Mouse (Mus musculus) midbrain, embryonic 15.5 days (tissue): ENCODE data around the gene Atg2a. TPM values are rescaled to one million over a fixed set of nuclear protein-coding genes. Genes with fewer than 3 reads are reported as not detected.

Experiments
- ATAC-seq: fragments of 200-750 bp; cut with Nextera tagmentation; replicated peaks from 2 replicates; pipeline ENCODE4 v1.8.0; 2017; ENCODE audit warnings: moderate TSS enrichment
- H3K27ac ChIP-seq: fragments of 300-500 bp; sonication (generic); 2 replicates; pipeline ENCODE4 v1.5.1; 2015; ENCODE audit warnings: mild to moderate bottlenecking, inconsistent platforms
- H3K27me3 ChIP-seq: fragments of 300-500 bp; sonication (generic); replicated peaks from 2 replicates; pipeline ENCODE4 v1.6.1; 2015; ENCODE audit warnings: inconsistent platforms
- H3K36me3 ChIP-seq: fragments of 300-500 bp; sonication (generic); replicated peaks from 2 replicates; pipeline ENCODE4 v1.6.1; 2015; ENCODE audit warnings: inconsistent platforms
- H3K4me1 ChIP-seq: fragments of 300-500 bp; sonication (generic); 2 replicates; pipeline ENCODE4 v1.6.1; 2015; ENCODE audit warnings: inconsistent platforms
- H3K4me2 ChIP-seq: fragments of 300-500 bp; sonication (generic); 2 replicates; pipeline ENCODE4 v1.6.1; 2015; ENCODE audit warnings: inconsistent platforms, mild to moderate bottlenecking, moderate library complexity
- H3K4me3 ChIP-seq: fragments of 300-500 bp; sonication (generic); 2 replicates; pipeline ENCODE4 v1.5.1; 2015; ENCODE audit warnings: mild to moderate bottlenecking, inconsistent platforms
- H3K9ac ChIP-seq: fragments of 300-500 bp; sonication (generic); 2 replicates; pipeline ENCODE4 v1.6.1; 2015; ENCODE audit warnings: mild to moderate bottlenecking, inconsistent platforms
- H3K9me3 ChIP-seq: fragments of 300-500 bp; sonication (generic); 2 replicates; pipeline ENCODE4 v1.6.1; 2016; ENCODE audit warnings: inconsistent platforms
- WGBS: fragments of 180-500 bp; shearing (Covaris S2); methylation state at CpG from one replicate; pipeline ENCODE4 v1.1.7; 2015; ENCODE audit warnings: mixed read lengths; 5-methylcytosine and 5-hydroxymethylcytosine counted together
- polyA plus RNA-seq: library from polyadenylated mRNA; unstranded; fragments of >200 nt; fragmentation: Nextera tagmentation; extraction: Ambion mirVana; gene quantifications from 2 replicates; pipeline ENCODE4 v1.2.1, GENCODE M21; 2015

The Atg2a gene
- polyA plus RNA-seq, 1 experiment from 2014 or later = 16.4 TPM

DNA sequence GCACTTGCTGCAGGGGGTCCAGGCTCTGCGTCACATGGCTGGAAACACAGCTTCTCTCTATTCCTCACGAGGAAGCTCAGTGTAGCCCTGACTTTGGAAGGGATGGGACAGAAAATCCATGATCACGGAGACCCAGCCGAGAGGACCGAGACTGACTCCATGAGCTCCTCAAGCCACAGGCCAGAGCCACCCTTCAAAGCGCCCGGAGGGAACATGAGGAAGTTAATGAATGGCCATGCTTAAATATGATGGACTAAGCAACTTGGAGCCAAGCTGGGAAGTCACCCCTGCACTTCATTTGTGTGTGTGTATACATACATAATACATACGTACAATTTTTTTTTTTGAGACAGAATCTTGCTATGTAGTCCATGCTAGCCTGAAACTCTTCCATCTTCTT is 29.7 kb downstream of the Atg2a start:
- Histone ChIP-seq H3K27ac (no peak overlapping the region), H3K9me3 (no peaks in the 10 kb centered on the region), H3K4me3 (no peak overlapping the region), H3K4me1 (peaks cover 7% of the 10 kb centered on the region), H3K27me3 (no peaks in the 10 kb centered on the region), H3K9ac (no peak overlapping the region), H3K4me2 (no peak overlapping the region), H3K36me3 (no peaks in the 10 kb centered on the region)
- 28% methylated on average over 8 of the region's 8 CpGs for WGBS
- ATAC-seq = no peak

DNA sequence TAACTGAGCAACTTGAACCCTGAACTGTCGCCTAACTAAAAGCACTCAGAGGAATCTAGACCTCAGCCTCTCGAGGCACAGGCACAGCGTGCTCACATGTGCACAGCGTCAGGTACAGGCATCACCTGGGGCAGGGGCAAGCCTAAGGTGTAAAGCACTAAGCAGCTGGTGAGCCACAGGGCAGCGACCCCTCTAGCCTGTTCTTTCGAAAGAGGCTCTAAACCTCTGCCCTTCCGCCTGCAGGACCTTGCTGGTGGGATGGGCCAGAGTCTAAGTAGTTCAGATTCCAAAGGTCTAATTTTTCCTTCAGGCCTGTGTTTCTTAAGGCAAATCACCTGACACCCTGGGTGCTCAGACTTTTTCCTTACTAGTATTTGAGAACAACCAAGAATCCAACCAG is 30.6 kb downstream of the Atg2a start:
- H3K9me3 ChIP-seq = no peaks in the 10 kb centered on the region
- peaks cover 8% of the 10 kb centered on the region for H3K4me1 ChIP-seq
- no peak for ATAC-seq
- 72% methylated on average over 7 of the region's 7 CpGs for WGBS
- H3K4me2 ChIP-seq = no peak overlapping the region
- H3K27me3 ChIP-seq = no peaks in the 10 kb centered on the region
- no peak overlapping the region for H3K9ac ChIP-seq
- H3K4me3 ChIP-seq = no peak overlapping the region
- no peaks in the 10 kb centered on the region for H3K36me3 ChIP-seq
- no peak overlapping the region for H3K27ac ChIP-seq

DNA sequence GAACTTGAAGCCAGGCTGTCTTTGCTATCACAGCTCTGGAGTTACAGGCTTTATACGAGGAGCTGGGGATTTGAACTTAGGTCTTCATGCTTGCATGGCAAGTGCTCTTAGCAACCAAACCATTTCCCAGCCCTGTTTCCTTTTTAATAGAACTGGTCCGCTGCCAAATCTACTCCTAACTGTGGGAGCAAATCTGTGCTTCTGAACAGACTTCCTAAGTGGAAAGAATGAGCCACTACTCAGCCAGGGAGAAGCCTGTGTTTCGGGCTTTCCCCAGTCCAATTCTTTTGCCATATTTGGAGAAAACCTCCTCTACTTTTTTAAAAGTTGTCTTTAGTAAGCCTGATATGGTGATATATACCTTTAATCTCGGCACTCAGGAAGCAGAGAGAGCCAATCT is 31.3 kb downstream of the Atg2a start:
- Histone ChIP-seq H3K9me3 (no peaks in the 10 kb centered on the region), H3K4me3 (no peak overlapping the region), H3K27ac (no peak overlapping the region), H3K9ac (no peak overlapping the region), H3K27me3 (no peaks in the 10 kb centered on the region), H3K36me3 (no peaks in the 10 kb centered on the region), H3K4me2 (no peak overlapping the region), H3K4me1 (peaks cover 11% of the 10 kb centered on the region)
- ATAC-seq = no peak
- 88% methylated on average over 4 of the region's 4 CpGs for WGBS

DNA sequence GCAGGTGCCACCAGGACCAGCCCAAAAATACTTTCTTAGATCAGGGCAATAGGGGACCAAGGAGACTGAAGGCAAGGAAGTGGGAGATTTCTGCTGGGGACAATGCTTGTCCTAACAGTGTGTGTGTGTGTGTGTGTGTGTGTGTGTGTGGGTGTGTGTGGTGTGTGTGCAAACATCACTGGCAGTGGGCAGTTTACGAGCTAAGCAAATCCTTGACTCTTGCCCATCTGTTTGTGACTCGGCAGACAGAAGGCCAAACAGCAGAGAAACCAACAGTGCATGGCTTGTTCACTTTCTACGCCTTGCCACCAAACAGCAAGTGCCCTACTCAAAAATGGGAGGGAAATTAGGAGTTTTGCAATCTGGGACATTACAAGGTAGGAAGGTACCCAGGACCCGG is 32.1 kb downstream of the Atg2a start:
- H3K36me3 ChIP-seq = no peaks in the 10 kb centered on the region
- no peak overlapping the region for H3K4me3 ChIP-seq
- H3K27ac ChIP-seq = no peak overlapping the region
- no peak overlapping the region for H3K4me2 ChIP-seq
- peaks cover 19% of the 10 kb centered on the region for H3K4me1 ChIP-seq
- H3K9me3 ChIP-seq = no peaks in the 10 kb centered on the region
- no peak for ATAC-seq
- H3K9ac ChIP-seq = no peak overlapping the region
- H3K27me3 ChIP-seq = no peaks in the 10 kb centered on the region
- 88% methylated on average over 4 of the region's 4 CpGs for WGBS

DNA sequence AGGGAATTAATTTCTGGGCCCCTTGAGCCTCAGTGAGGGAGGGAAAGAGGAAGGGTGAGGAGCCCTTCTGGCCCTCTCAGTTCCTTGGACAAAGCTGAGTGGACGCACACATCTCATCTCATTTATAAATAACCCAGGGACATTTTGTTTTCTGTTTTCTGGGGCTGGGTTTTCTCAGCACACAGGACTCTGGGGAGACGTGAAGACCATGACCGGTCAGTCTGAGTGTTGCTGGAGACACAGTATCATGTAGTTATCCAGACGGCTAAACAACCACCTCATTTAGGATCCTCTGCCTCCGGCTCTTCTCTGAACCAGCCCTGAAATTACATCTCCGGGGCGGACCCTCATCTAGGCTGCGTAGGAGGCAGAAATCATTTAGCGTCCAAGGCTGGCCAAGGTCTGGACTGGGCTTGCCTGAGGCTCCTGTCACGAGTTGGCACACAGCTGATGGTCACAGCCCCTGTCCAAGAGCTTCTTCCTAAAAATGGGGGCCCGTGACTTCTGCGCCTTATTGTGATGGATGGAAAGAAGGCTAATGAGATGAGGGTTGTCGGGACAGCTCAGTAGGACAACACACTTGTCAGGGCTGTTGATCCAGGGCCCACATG is 32.6 kb downstream of the Atg2a start:
- WGBS = 91% methylated on average over 13 of the region's 13 CpGs
- no peaks in the 10 kb centered on the region for H3K9me3 ChIP-seq
- no peak for ATAC-seq
- H3K4me3 ChIP-seq = no peak overlapping the region
- no peaks in the 10 kb centered on the region for H3K36me3 ChIP-seq
- no peak overlapping the region for H3K4me2 ChIP-seq
- no peak overlapping the region for H3K27ac ChIP-seq
- peaks cover 24% of the 10 kb centered on the region for H3K4me1 ChIP-seq
- no peak overlapping the region for H3K9ac ChIP-seq
- H3K27me3 ChIP-seq = no peaks in the 10 kb centered on the region

DNA sequence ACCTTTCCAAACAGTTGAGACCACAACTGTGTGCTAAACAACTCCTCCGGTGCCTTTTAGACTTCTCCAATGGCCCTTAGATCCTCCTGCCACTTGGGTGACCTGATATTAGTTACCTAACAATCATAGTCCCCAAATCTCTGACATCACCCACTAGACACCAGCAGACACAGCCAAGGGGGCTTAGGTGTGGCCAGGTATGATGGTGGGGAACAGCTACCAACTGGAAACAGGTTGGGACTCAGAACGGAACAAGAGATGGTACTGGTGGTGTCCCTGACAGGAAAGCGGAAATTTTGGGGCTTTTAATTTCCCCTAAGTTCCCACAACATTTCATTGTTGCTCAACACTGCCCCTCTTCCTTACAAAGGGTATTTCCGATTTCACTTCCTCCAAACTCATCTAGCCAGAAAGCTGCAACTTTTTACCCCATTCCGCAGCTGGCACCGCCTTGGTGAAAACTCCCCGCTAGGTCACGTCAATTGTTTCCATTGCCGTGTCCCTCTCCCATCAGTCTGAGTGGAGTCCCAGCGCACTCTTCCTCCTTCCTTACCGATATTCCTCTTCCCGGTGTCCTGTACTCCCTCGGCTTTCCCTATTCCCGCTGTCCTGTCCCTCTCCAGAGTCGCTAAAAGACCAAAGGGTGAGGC is 34.4 kb downstream of the Atg2a start:
- H3K27me3 ChIP-seq = no peaks in the 10 kb centered on the region
- no peak; the same call in 1 of the 2 replicates for ATAC-seq
- H3K4me2 ChIP-seq = peak overlapping the region; percentile 97
- H3K4me3 ChIP-seq = peak overlapping the region; percentile 84
- 8% methylated on average over 15 of the region's 15 CpGs for WGBS
- H3K9me3 ChIP-seq = no peaks in the 10 kb centered on the region
- H3K9ac ChIP-seq = peak overlapping the region; percentile 61
- peaks cover 41% of the 10 kb centered on the region for H3K4me1 ChIP-seq
- peak overlapping the region; percentile 82 for H3K27ac ChIP-seq
- no peaks in the 10 kb centered on the region for H3K36me3 ChIP-seq

DNA sequence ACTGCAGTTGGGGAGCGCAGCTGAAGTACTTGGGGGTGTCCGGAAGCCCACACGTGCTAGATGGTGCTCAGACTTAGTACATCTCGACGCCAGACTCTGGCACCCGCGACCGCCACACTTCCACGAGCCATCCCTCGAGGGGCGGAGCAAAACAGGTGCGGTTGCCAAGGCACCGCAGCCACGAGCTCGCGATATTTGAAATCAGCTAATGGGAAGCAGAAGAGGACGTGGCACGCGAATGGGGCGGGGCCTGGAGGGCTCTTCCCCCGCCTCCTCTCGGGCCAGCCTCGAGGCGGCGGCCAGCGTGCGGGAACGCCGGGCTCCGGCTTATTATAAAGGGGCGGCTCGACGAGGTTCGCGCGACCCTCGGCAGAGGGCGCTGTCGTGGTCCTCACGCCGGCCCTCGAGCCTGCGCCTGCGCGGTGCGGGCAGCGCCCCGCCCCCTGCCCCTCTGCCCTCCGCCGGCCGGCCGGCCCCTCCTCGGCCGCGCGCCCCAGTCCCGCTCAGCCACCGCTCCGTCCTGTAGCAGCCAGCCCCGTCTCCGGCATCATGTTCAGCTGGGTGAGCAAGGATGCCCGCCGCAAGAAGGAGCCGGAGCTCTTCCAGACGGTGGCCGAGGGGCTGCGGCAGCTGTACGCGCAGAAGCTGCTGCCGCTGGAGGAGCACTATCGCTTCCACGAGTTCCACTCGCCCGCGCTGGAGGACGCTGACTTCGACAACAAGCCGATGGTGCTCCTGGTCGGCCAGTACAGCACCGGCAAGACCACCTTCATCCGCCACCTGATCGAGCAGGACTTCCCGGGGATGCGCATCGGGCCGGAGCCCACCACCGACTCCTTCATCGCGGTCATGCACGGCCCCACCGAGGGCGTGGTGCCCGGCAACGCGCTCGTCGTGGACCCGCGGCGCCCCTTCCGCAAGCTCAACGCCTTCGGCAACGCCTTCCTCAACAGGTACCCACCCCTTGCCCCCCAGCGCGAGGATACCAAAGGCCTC is 35.3 kb downstream of the Atg2a start, which contains the start of gene Ehd1:
TSS of gene Ehd1 (plus strand) at position 300 of the 996 bp plus-strand sequence.
- Histone ChIP-seq H3K9me3 (no peaks in the 10 kb centered on the region), H3K27ac (peak within 1 kb of the TSS; percentile 82), H3K4me2 (peak within 1 kb of the TSS; percentile 97), H3K27me3 (no peaks in the 10 kb centered on the region), H3K36me3 (peaks cover 7% of the 10 kb centered on the region; the same call in 1 of the 2 replicates), H3K4me1 (peaks cover 42% of the 10 kb centered on the region), H3K4me3 (peak within 1 kb of the TSS; percentile 84), H3K9ac (peak within 1 kb of the TSS; percentile 63)
- peak; percentile 96 for ATAC-seq
- under 1% methylated on average over 102 of the region's 106 CpGs for WGBS

DNA sequence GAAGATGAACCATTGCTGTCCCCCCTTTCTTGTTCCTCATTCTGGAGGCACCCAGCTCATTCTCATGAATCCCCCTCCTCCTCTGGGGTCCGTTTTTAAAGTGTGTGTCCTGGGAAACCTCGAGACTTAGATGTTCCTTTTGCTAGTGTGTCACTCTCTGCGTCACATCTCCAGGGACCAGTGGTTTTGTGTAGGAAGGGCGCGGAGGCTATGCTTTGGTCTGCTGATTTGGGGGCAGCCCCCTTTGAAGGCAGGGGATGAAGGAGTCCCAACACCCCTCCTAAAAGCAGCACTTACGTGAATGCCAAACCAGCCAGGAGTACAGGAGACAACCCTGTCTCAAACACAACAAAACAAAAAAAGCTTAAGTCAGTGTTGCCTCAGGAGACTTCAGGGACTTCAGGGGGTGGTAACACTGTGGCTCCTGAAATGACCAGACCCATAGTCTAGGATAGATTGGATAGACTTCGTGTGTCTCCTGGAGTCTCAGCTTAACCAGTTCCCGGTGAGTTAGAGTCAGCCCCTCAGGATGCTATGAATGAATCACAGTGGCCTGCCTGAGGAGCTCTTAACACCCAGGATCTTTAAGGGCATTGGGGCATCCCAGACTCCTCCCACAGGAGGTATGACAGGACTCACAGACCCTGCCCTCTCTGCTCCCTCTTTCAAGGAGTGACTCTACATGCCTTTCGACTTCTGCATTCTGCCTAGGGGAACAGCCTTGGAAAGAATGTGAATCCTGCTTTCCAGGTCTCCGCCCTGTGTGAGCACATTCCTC is 36.4 kb downstream of the Atg2a start:
- Histone ChIP-seq H3K9me3 (no peaks in the 10 kb centered on the region), H3K9ac (peak overlapping the region; percentile 63), H3K4me1 (peaks cover 42% of the 10 kb centered on the region), H3K4me3 (peak overlapping the region; percentile 84), H3K27me3 (no peaks in the 10 kb centered on the region), H3K27ac (0 out of 2 replicates have a peak overlapping the region, but pooled peaks have one; percentile 82), H3K4me2 (peak overlapping the region; percentile 97), H3K36me3 (peaks cover 7% of the 10 kb centered on the region; the same call in 1 of the 2 replicates)
- ATAC-seq = no peak
- WGBS = 6% methylated on average over 10 of the region's 10 CpGs

DNA sequence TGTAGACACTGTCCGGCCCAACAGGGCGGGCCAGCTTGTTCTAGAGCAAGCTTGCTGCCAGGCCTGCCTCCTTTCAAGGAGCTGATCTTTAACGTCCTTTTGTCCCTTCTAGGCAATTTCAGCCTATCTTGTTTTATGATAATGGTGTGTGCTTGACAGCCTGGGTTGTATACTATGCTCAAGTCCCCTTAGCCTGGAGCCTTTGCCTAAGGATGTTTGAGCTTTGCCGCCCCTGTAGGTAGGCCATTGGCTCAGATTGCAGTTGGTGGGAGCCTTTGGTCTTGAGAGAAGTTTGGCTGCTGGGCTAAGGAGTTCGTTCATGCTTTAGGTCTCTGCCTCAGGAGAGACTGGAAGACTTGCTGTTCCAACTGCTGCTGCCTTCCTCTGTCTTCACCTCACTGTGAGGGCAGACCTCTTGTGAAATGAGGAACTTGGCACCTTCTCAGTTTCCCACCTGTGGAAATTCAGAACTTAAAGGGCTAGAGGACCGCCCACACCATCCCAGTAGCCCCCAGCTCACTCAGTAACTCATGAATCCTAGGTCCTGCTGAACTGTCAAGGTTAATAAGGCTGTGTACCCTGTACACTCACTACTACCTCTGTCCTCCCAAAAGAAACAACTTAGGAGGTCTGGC is 37.1 kb downstream of the Atg2a start:
- ATAC-seq = no peak
- H3K4me3 ChIP-seq = peak overlapping the region; percentile 84
- H3K27ac ChIP-seq = no peak overlapping the region
- peak overlapping the region; percentile 63 for H3K9ac ChIP-seq
- peaks cover 7% of the 10 kb centered on the region; the same call in 1 of the 2 replicates for H3K36me3 ChIP-seq
- H3K4me2 ChIP-seq = peak overlapping the region; percentile 97
- H3K4me1 ChIP-seq = peaks cover 42% of the 10 kb centered on the region
- H3K9me3 ChIP-seq = no peaks in the 10 kb centered on the region
- 39% methylated on average over 6 of the region's 6 CpGs for WGBS
- no peaks in the 10 kb centered on the region for H3K27me3 ChIP-seq

DNA sequence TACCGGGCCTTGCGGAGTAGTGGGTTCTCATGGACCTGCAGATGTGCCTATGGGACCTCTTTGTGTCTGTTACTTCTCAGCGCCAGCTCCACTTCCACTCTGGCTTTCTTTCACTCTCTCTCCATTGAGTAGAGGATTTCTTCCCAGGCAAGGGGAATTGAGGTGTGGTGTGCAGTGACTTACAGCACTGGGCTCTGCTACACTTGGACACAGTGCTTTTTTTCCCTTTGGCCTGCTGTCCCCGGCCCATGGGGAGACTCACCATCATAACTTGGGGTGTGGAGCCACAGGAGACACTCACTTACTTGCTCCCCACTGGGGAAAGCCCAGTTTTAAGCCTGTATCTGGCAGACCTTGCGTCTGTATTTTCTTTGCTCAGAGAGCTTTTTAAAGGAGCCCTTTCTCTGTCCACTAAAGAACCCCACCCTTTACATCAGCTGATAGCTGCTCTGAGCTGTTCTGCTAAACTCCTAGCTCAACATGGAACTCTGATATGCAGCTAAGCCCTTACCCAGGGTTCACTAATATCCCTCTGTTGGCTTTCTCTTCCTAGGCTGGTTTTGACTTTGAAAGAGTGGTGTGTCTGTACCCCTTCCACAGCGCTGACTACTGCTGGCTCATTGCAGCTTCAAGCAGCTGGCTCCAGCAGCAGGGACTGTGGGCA is 38.1 kb downstream of the Atg2a start:
- H3K9me3 ChIP-seq = no peaks in the 10 kb centered on the region
- peaks cover 7% of the 10 kb centered on the region; the same call in 1 of the 2 replicates for H3K36me3 ChIP-seq
- no peak for ATAC-seq
- H3K9ac ChIP-seq = peak overlapping the region; percentile 27
- peak overlapping the region; percentile 97 for H3K4me2 ChIP-seq
- H3K4me3 ChIP-seq = peak overlapping the region; percentile 84; the same call in 1 of the 2 replicates
- 89% methylated on average over 6 of the region's 6 CpGs for WGBS
- H3K4me1 ChIP-seq = peaks cover 42% of the 10 kb centered on the region
- H3K27me3 ChIP-seq = no peaks in the 10 kb centered on the region
- H3K27ac ChIP-seq = no peak overlapping the region

DNA sequence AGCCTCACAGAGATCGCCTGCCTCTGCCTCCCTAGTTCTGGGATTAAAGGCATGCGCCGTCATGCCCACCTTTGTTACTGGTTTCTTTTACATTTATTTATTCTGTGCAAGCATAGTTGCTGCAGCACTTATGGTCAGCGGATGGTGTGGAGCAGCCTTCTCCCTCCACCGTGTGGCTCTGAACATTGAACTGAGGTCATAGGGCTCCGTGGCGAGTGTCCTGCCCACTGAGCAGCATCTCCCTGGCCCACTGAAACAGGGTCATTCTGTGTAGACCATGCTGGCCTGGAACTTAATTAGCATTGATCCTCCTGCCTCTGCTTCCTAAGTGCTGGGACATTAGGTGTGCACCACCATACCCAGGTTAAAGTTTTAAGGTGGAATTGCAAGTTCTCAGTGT is 39.1 kb downstream of the Atg2a start:
- peaks cover 7% of the 10 kb centered on the region; the same call in 1 of the 2 replicates for H3K36me3 ChIP-seq
- 91% methylated on average over 7 of the region's 7 CpGs for WGBS
- no peaks in the 10 kb centered on the region for H3K27me3 ChIP-seq
- H3K27ac ChIP-seq = no peak overlapping the region
- H3K4me2 ChIP-seq = no peak overlapping the region
- H3K4me3 ChIP-seq = no peak overlapping the region
- H3K9me3 ChIP-seq = no peaks in the 10 kb centered on the region
- no peak for ATAC-seq
- H3K9ac ChIP-seq = no peak overlapping the region
- H3K4me1 ChIP-seq = peaks cover 42% of the 10 kb centered on the region
